Mouse (Mus musculus) small intestine, adult 2 months (tissue): ENCODE results near the gene Sox8.

Source experiments
- CTCF ChIP-seq: fragments of 200-500 bp; IDR thresholded peaks from 2 replicates; pipeline ENCODE4 v1.5.1; 2012; ENCODE audit warnings: low read depth, mild to moderate bottlenecking, control low read depth, inconsistent platforms, low read length, moderate library complexity, mixed read lengths; ENCODE audit not compliant: insufficient replicate concordance, insufficient read length; ENCODE audit errors: extremely low read depth
- POLR2A ChIP-seq: fragments of 200-500 bp; IDR thresholded peaks from 2 replicates; pipeline ENCODE4 v1.6.1; 2012; ENCODE audit warnings: low read depth, mild to moderate bottlenecking, control low read depth, inconsistent platforms, low read length, moderate library complexity

DNA sequence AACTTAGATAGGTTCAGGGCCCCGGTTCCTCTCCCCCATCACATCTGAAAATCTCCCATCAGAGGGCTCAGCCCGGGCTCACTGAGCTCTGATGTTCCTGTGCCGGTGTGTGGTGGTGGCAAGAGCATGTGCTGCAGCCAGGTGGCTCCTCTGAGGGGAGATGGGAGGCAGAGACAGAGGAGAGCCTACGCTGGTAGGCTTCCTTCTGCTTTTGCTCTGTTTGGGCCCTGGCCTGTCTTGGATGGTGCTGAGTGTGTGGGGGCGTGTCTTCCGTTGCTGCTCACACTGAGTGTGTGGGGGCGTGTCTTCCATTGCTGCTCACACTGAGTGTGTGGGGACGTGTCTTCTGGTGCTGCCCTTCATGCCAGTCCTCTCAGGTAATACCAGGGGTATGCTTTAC is 31.9 kb upstream of the Sox8 start:
- TF ChIP-seq CTCF: no peak
- no peak for TF ChIP-seq POLR2A
